Mouse (Mus musculus) fibroblast of lung, adult 2 months (primary cell): ENCODE results near the gene C4b.
"Not testable (repeated sequence)": the region's sequence is repeated elsewhere in the genome, so short reads cannot be mapped to it uniquely, and the experiment has no call there.

Source experiments
- DNase-seq: peaks from one replicate; pipeline ENCODE4 v3.0.0-alpha.2; 2011; ENCODE audit warnings: low read depth

Gene C4b

GRCm38 (mm10) chr17:34743719-34744118, at the start of gene C4b:
C4b (minus strand) TSS chr17:34743882.
- peak; percentile 75 for DNase-seq

GRCm38 (mm10) chr17:34777680-34778325, 34.1 kb upstream of the C4b start:
- no peak for DNase-seq

- no peak for DNase-seq
Observed at GRCm38 (mm10) chr17:34761471-34761870, 17.8 kb upstream of the C4b start.

- DNase-seq, result no peak
Observed at GRCm38 (mm10) chr17:34746531-34746930, 2.8 kb upstream of the C4b start.

GRCm38 (mm10) chr17:34745166-34745565, 1.5 kb upstream of the C4b start:
- not testable (repeated sequence) for DNase-seq

GRCm38 (mm10) chr17:34744611-34745010, 929 bp upstream of the C4b start:
- not testable (repeated sequence) for DNase-seq

- DNase-seq, result no peak
Observed at GRCm38 (mm10) chr17:34744206-34744605, 524 bp upstream of the C4b start.

- DNase-seq, result no peak
Observed at GRCm38 (mm10) chr17:34740280-34740679, 3.4 kb downstream of the C4b start.

- not testable (repeated sequence) for DNase-seq
Observed at GRCm38 (mm10) chr17:34739708-34740107, 4.0 kb downstream of the C4b start.

- DNase-seq, result not testable (repeated sequence)
Observed at GRCm38 (mm10) chr17:34737466-34737865, 6.2 kb downstream of the C4b start.

GRCm38 (mm10) chr17:34729779-34730553, 13.7 kb downstream of the C4b start:
- DNase-seq, result not testable (repeated sequence)

- DNase-seq, result not testable (repeated sequence)
Observed at GRCm38 (mm10) chr17:34729155-34729554, 14.5 kb downstream of the C4b start.

GRCm38 (mm10) chr17:34727887-34728286, 15.8 kb downstream of the C4b start:
- no peak for DNase-seq

- DNase-seq, result no peak
Observed at GRCm38 (mm10) chr17:34723066-34723465, 20.6 kb downstream of the C4b start.

GRCm38 (mm10) chr17:34722238-34722637, 21.4 kb downstream of the C4b start:
- DNase-seq, result not testable (repeated sequence)

- DNase-seq, result not testable (repeated sequence)
Observed at GRCm38 (mm10) chr17:34719886-34720285, 23.8 kb downstream of the C4b start.

- no peak for DNase-seq
Observed at GRCm38 (mm10) chr17:34717401-34717800, 26.3 kb downstream of the C4b start.

- DNase-seq, result no peak
Observed at GRCm38 (mm10) chr17:34716247-34716646, 27.4 kb downstream of the C4b start.

GRCm38 (mm10) chr17:34715451-34715850, 28.2 kb downstream of the C4b start:
- DNase-seq, result not testable (repeated sequence)

GRCm38 (mm10) chr17:34714908-34715445, 28.7 kb downstream of the C4b start:
- DNase-seq, result not testable (repeated sequence)

GRCm38 (mm10) chr17:34714181-34714907, 29.3 kb downstream of the C4b start:
- not testable (repeated sequence) for DNase-seq

GRCm38 (mm10) chr17:34712951-34713350, 30.7 kb downstream of the C4b start:
- no peak for DNase-seq
